Mouse (Mus musculus): ENCODE measurements at regions not wholly inside any gene's neighbourhood (a gene's known extent, or its start where the extent isn't known, plus 50 kb on each side); places are given as distances from the start of the nearest gene placed in this dataset.
A peak's percentile ranks its signal among the peaks of the same experiment; 100 is the strongest.

GRCm38 (mm10) chr10:118797256-118797655 is 72.8 kb downstream of the Dyrk2 start:
- Histone ChIP-seq H3K4me1 (ENCODE audit: control insufficient read depth, insufficient read depth, insufficient read length) (peaks cover 28% of the 10 kb centered on the region), H3K27me3 (ENCODE audit: control insufficient read depth, insufficient read depth, low read length) (no peaks in the 10 kb centered on the region), H3K4me3 (ENCODE audit: extremely low read depth, insufficient read depth, insufficient read length) (no peak overlapping the region), H3K27ac (ENCODE audit: insufficient read depth, low read length) (no peak overlapping the region; the same call in 1 of the 2 replicates), H3K36me3 (ENCODE audit: control insufficient read depth, insufficient read depth, low read length) (no peaks in the 10 kb centered on the region)
- peak in 1 of 2 experiments; percentile 36 for DNase-seq (ENCODE audit: low read depth in 1 of 2, low spot score in 2 of 2)
- TF ChIP-seq POLR2A (IDR thresholded peaks at IDR 0.05; ENCODE audit: low read depth, low read length) (no peak), CTCF (IDR thresholded peaks at IDR 0.05; ENCODE audit: extremely low read depth, insufficient read depth, insufficient read length, insufficient replicate concordance) (no peak)
- WGBS = 35% methylated on average over 5 of the region's 5 CpGs

GRCm38 (mm10) chr10:118799767-118800166 is 70.2 kb downstream of the Dyrk2 start:
- Histone ChIP-seq H3K4me1 (ENCODE audit: control insufficient read depth, insufficient read depth, insufficient read length) (peaks cover 21% of the 10 kb centered on the region), H3K36me3 (ENCODE audit: control insufficient read depth, insufficient read depth, low read length) (no peaks in the 10 kb centered on the region), H3K4me3 (ENCODE audit: extremely low read depth, insufficient read depth, insufficient read length) (no peak overlapping the region), H3K27ac (ENCODE audit: insufficient read depth, low read length) (no peak overlapping the region), H3K27me3 (ENCODE audit: control insufficient read depth, insufficient read depth, low read length) (no peaks in the 10 kb centered on the region)
- WGBS = 96% methylated on average over 8 of the region's 8 CpGs
- no peak for DNase-seq (ENCODE audit: low read depth in 1 of 2, low spot score in 2 of 2)
- TF ChIP-seq CTCF (IDR thresholded peaks at IDR 0.05; ENCODE audit: extremely low read depth, insufficient read depth, insufficient read length, insufficient replicate concordance) = no peak
- TF ChIP-seq POLR2A (IDR thresholded peaks at IDR 0.05; ENCODE audit: low read depth, low read length) = no peak

GRCm38 (mm10) chr10:118803922-118804557 is 66.0 kb downstream of the Dyrk2 start:
- no peaks in the 10 kb centered on the region for H3K27me3 ChIP-seq (ENCODE audit: control insufficient read depth, insufficient read depth, low read length)
- 84% methylated on average over 20 of the region's 20 CpGs for WGBS
- H3K4me1 ChIP-seq (ENCODE audit: control insufficient read depth, insufficient read depth, insufficient read length) = peaks cover 9% of the 10 kb centered on the region; the same call in 1 of the 2 replicates

GRCm38 (mm10) chr10:118804574-118804973 is 65.4 kb downstream of the Dyrk2 start:
- WGBS = 5% methylated on average over 5 of the region's 5 CpGs
- Histone ChIP-seq H3K4me1 (ENCODE audit: control insufficient read depth, insufficient read depth, insufficient read length) (peaks cover 9% of the 10 kb centered on the region; the same call in 1 of the 2 replicates), H3K36me3 (ENCODE audit: control insufficient read depth, insufficient read depth, low read length) (no peaks in the 10 kb centered on the region), H3K27ac (ENCODE audit: insufficient read depth, low read length) (no peak overlapping the region), H3K4me3 (ENCODE audit: extremely low read depth, insufficient read depth, insufficient read length) (no peak overlapping the region), H3K27me3 (ENCODE audit: control insufficient read depth, insufficient read depth, low read length) (no peaks in the 10 kb centered on the region)
- TF ChIP-seq POLR2A (IDR thresholded peaks at IDR 0.05; ENCODE audit: low read depth, low read length) (no peak), CTCF (IDR thresholded peaks at IDR 0.05; ENCODE audit: extremely low read depth, insufficient read depth, insufficient read length, insufficient replicate concordance) (no peak)
- DNase-seq (ENCODE audit: low read depth in 1 of 2, low spot score in 2 of 2) = peak; percentile 37 to 57

More at GRCm38 (mm10) chr10:118803922-118804557, 66.0 kb downstream of the Dyrk2 start:
- no peak for DNase-seq (ENCODE audit: low read depth in 1 of 2, low spot score in 2 of 2)
- no peaks in the 10 kb centered on the region for H3K36me3 ChIP-seq (ENCODE audit: control insufficient read depth, insufficient read depth, low read length)
- H3K4me3 ChIP-seq (ENCODE audit: extremely low read depth, insufficient read depth, insufficient read length) = no peak overlapping the region
- H3K27ac ChIP-seq (ENCODE audit: insufficient read depth, low read length) = no peak overlapping the region
- TF ChIP-seq CTCF (IDR thresholded peaks at IDR 0.05; ENCODE audit: extremely low read depth, insufficient read depth, insufficient read length, insufficient replicate concordance) (no peak), POLR2A (IDR thresholded peaks at IDR 0.05; ENCODE audit: low read depth, low read length) (no peak)
